Mouse (Mus musculus) E14TG2a.4 (cell line): ENCODE measurements at regions not wholly inside any gene's neighbourhood (a gene's known extent, or its start where the extent isn't known, plus 50 kb on each side); places are given as distances from the start of the nearest gene placed in this dataset.

Source experiments
- CTCF ChIP-seq: conservative IDR thresholded peaks from 2 replicates; pipeline ENCODE4 v1.5.1; 2014; ENCODE audit warnings: low read length
- NANOG ChIP-seq: IDR thresholded peaks from 2 replicates; pipeline ENCODE4 v1.6.1; 2014; ENCODE audit warnings: borderline replicate concordance, low read length, mixed read lengths
- POU5F1 ChIP-seq: IDR thresholded peaks from 2 replicates; pipeline ENCODE4 v1.6.1; 2014; ENCODE audit warnings: low read length, borderline replicate concordance

- TF ChIP-seq CTCF = no peak
- TF ChIP-seq POU5F1 = no peak
- TF ChIP-seq NANOG = no peak
Measured at GRCm38 (mm10) chr12:92619120-92619519, 770.2 kb upstream of the Sel1l start.
